Mouse (Mus musculus): Measurements from ENCODE around the gene Taf6l.
"Not testable (repeated sequence)": the region's sequence is repeated elsewhere in the genome, so short reads cannot be mapped to it uniquely, and the experiment has no call there.

Taf6l gene

DNA sequence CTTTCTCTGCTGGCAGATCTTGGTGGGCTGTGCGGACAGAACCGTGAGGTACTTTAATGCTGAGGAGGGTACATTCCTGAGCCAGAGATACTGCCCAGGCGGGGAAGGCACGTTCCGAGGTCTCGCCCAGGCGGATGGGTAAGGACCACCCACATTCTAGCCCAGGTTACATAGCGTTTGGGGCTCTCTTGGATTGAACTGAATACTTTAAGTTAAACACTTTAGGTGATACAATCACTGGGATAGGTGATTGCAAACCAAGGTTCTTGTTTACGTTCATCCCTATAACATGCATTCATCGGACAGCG, 50.1 kb downstream of the Taf6l start:
- no peak for DNase-seq (ENCODE audit: low spot score)

DNA sequence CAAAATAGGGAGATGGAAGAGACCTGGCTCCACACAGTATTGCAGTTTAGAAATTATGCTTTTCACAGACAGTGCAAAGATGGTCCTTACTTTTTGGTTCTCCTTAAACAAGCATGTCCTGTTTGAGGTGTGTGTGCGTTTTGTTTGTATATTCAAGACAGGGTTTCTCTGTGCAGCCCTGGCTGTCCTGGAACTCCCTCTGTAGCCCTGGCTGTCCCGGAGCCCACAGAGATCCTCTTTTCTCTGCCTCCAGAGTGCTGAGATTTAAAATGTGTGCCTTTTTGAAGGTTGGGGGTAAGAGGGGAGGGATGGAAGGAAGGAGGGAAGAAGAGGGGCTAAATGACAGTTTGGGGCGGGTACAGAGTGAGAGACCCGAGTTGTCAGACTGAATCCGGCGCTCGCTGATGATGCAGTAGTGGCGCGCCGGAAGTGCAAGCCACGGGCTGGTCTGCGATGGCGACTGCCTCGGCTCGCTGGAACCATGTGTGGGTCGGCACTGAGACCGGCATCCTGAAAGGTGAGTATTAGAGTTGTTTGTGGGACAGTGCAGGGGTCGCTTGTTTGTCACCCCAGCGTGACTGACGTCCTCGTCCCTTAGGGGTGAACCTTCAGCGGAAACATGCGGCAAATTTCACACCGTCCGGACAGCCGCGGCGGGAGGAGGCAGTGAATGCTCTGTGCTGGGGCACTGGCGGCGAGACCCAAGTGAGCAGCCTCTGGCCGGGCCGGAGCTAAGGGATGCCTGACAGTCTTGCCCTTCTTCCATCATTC, 50.6 kb downstream of the Taf6l start, which contains the start of gene Wdr74:
TSS of gene Wdr74 (plus strand) at position 439 of the 771 bp plus-strand sequence.
- DNase-seq (ENCODE audit: low spot score): peak; percentile 93

DNA sequence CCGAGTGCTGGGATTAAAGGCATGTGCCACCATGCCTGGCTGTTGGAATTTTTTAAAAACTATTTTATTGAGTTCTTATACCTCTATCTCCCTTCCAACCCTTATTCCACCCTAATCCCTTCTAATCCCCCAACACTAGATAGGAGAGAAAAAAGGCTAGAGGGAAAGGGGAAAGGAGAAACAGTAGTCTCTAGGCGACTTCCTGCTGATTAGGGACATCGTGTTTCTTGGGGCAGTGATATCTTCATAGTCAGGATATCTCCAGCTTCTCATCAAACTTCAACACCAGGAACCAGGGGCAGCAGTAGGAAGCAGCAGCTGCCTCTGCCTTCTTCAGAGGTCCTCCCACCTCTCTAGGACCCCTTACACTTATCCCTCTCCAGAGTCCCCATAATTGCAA, 51.9 kb downstream of the Taf6l start:
- DNase-seq (ENCODE audit: low spot score): no peak

DNA sequence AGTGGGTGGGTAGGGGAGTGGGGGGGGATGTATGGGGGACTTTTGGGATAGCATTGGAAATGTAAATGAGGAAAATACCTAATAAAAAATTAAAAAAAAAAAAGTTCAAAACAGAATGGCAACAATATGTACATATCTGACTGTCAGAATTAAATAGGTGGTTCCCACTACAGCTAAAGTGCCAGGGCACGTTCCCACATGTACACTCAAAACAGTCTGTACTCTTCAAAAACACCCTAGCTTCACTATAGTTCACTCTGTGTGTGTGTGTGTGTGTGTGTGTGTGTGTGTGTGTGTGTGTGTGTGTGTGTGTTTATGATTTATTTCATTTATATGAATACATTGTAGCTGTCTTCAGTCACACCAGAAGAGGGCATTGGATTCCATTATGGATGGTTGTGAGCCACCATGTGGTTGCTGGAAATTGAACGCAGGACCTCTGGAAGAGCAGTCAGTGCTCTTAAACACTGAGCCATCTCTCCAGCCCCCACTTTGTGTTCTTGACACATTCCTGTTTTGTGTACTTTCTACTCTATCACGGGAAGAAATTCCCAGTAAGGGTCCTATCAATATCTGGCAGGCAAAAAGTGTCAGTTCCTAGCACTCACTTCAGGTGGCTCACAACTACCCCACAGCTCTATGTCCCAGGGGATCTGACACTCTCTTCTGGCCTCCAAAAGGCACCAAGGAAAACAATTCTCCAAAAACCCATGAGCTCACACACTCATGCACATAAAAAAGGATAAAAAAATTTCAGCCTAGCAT, 57.7 kb downstream of the Taf6l start:
- not testable (repeated sequence) for DNase-seq (ENCODE audit: low spot score)

DNA sequence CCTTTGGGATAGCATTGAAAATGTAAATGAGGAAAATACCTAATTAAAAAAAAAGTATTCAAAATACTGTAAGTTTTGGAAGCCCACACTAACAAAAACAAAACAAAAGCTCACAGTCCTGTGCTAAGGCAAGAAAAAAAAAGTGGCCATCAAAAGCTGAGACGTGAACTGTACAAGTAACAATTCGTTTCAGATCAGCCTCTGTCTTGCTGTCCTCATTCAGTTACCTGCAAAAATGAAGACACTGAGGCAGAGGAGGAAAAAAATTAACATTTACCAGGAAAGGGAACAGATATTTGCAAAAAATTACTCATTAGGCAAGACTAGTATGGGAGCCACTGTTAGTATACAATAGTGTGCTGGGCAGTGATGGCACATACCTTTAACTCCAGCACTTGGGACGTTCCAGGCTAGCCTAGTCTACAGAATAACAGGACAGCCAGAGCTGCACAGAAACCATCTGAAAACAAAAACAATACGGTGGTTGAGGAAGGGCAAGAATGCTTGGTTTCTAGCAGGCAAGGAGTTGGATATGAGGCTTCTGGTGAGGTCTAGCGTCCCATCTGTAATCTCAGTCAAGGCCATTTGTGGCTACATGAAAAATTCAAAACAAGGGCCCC, 58.6 kb downstream of the Taf6l start:
- DNase-seq (ENCODE audit: low spot score): no peak

DNA sequence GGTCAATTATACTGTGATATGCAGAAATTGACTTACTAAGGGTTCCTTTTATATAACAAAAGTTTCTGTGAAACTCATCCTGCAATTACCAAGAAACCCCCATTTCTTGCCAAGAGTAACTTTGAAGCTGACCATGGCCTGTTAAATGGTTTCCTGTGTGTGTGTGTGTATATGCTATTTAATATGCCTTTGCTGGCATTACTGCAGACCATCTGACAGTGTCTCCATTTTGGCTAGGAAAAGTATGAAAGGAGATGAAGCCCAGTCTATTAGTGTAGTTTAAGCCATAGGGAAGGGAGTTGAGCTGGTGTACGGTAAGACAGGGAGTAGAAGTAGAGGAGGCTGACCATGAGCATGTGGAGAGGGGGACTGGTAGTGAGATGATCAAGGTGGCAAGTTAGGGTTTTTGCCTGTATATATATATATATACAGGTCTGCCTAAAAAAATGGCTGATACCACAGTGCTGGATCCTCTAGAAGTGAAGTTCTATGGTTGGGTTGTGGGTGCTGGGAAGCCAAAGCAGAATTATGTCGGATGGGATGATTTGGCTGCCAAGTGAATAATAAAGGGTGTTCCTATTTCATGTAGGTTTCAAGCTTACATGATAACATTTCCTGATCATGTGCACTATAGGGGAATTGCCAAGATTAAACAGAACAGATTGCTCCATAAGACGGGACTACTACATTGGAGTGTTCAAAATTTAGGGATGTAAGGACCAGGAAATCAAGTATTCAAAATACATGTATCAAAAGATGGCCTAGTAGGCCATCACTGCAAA, 59.4 kb downstream of the Taf6l start:
- DNase-seq (ENCODE audit: low spot score): no peak

DNA sequence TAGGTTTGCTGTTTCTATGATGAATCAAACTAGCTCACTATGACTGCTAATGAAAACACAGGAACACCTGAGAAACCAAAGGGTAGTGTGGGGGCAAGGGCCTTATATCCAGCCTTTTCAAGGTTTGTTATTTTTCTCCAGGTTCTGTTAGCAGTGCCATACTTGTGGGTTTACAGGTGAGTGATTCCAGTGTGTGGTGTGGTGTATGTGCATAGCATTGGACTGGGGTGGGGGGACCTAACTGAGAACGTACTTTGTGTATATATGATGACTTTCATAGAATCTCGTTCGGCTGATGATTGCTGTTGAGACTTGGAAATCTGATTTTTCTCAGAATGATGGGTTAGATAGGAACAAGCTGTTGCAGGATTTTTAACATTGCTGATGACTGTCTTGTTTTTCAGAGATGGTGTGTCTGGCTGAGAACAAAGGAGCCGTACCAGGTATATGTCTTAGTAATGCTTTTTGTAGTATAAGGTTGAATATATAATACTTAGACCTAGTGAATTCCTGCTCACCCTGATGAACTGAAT, 61.1 kb downstream of the Taf6l start:
- DNase-seq (ENCODE audit: low spot score): no peak

Data from urinary bladder, postnatal 25 days (tissue).